Mouse (Mus musculus) hindbrain, embryonic 16.5 days (tissue): ENCODE measurements around the gene Hs1bp3. TPM values are rescaled to one million over a fixed set of nuclear protein-coding genes. Genes with fewer than 3 reads are reported as not detected.
A peak's percentile ranks its signal among the peaks of the same experiment; 100 is the strongest.

Experiments used
- ATAC-seq: fragments of 200-750 bp; cut with Nextera tagmentation; 2 replicates; pipeline ENCODE4 v1.8.0; 2017; ENCODE audit warnings: moderate TSS enrichment, moderate library complexity
- H3K27ac ChIP-seq: fragments of 300-500 bp; sonication (generic); 2 replicates; pipeline ENCODE4 v1.5.1; 2014; ENCODE audit warnings: low read depth, mild to moderate bottlenecking, control low read depth, low read length, moderate library complexity
- H3K27me3 ChIP-seq: fragments of 300-500 bp; sonication (generic); replicated peaks from 2 replicates; pipeline ENCODE4 v1.6.1; 2014; ENCODE audit warnings: low read length; ENCODE audit not compliant: control insufficient read depth, insufficient read depth
- H3K36me3 ChIP-seq: fragments of 300-500 bp; sonication (generic); 2 replicates; pipeline ENCODE4 v1.6.1; 2014; ENCODE audit warnings: mild to moderate bottlenecking, low read length, moderate library complexity, mixed read lengths; ENCODE audit not compliant: control insufficient read depth, insufficient read depth
- H3K4me1 ChIP-seq: fragments of 300-500 bp; sonication (generic); 2 replicates; pipeline ENCODE4 v1.6.1; 2014; ENCODE audit warnings: low read depth, low read length; ENCODE audit not compliant: control insufficient read depth, insufficient read depth
- H3K4me2 ChIP-seq: fragments of 300-500 bp; sonication (generic); 2 replicates; pipeline ENCODE4 v1.6.1; 2014; ENCODE audit warnings: mild to moderate bottlenecking, low read length, control low read depth, moderate library complexity
- H3K4me3 ChIP-seq: fragments of 300-500 bp; sonication (generic); 2 replicates; pipeline ENCODE4 v1.5.1; 2014; ENCODE audit warnings: mild to moderate bottlenecking, low read length, control low read depth, moderate library complexity
- H3K9ac ChIP-seq: fragments of 300-500 bp; sonication (generic); 2 replicates; pipeline ENCODE4 v1.6.1; 2014; ENCODE audit warnings: low read depth, mild to moderate bottlenecking, control low read depth, low read length, moderate library complexity
- H3K9me3 ChIP-seq: fragments of 300-500 bp; sonication (generic); 2 replicates; pipeline ENCODE4 v1.6.1; 2014; ENCODE audit warnings: mild to moderate bottlenecking, low read length, moderate library complexity; ENCODE audit not compliant: control insufficient read depth
- WGBS: fragments of 180-500 bp; shearing (Covaris S2); extraction: QIAGEN DNeasy Blood & Tissue Kit; methylation state at CpG from one replicate; pipeline ENCODE4 v1.1.7; 2014; 5-methylcytosine and 5-hydroxymethylcytosine counted together
- polyA plus RNA-seq: library from polyadenylated mRNA; unstranded; fragments of >200 nt; fragmentation: Nextera tagmentation; extraction: Ambion mirVana; gene quantifications from 2 replicates; pipeline ENCODE4 v1.2.1, GENCODE M21; 2015

The Hs1bp3 gene
- polyA plus RNA-seq = 10.1 and 10.6 TPM in 2 replicates

DNA sequence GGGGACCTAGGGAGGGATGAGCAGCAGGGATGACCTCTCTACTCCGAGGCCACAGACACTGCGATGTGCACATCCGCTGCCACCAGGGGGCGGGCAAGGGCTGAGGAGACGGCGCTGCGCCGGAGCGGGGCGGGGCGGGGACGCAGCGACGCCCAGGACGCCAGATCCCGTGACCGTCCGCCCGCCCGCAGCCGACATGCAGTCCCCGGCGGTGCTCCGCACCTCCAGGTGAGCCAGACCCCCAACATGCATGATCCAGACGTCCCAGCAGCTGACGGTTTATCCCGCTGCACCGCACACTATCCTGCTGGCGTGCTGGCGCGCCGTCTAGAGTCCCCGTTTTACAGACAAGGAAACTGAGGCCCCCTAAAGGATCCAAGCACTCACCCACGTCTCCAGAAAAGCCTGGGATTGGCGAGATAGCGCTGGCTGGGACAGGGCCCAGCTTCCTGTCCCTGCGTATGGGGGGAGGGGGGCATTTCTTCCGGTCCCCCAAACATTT is at the start of gene Hs1bp3:
Hs1bp3 (plus strand) TSS at position 163 of the 502 bp plus-strand sequence.
- peak within 1 kb of the TSS; percentile 68 for H3K4me3 ChIP-seq
- H3K36me3 ChIP-seq = no peaks in the 10 kb centered on the region
- H3K4me1 ChIP-seq = peaks cover 14% of the 10 kb centered on the region
- ATAC-seq = peak; percentile 88
- peaks cover 8% of the 10 kb centered on the region; the same call in 1 of the 2 replicates for H3K27me3 ChIP-seq
- H3K9ac ChIP-seq = peak within 1 kb of the TSS; percentile 76
- peak within 1 kb of the TSS; percentile 81 for H3K4me2 ChIP-seq
- H3K27ac ChIP-seq = no peak within 1 kb of the TSS
- no peaks in the 10 kb centered on the region for H3K9me3 ChIP-seq
- WGBS = under 1% methylated on average over 36 of the region's 38 CpGs

- Histone ChIP-seq H3K36me3 (no peaks in the 10 kb centered on the region), H3K4me2 (no peak overlapping the region), H3K4me1 (no peaks in the 10 kb centered on the region), H3K27ac (no peak overlapping the region), H3K9ac (no peak overlapping the region), H3K27me3 (no peaks in the 10 kb centered on the region), H3K9me3 (no peaks in the 10 kb centered on the region), H3K4me3 (no peak overlapping the region)
- WGBS = 93% methylated on average over 7 of the region's 7 CpGs
- no peak for ATAC-seq
These were observed 46.9 kb upstream of the Hs1bp3 start for GRCm38 (mm10) chr12:8266311-8266710.

- Histone ChIP-seq H3K36me3 (no peaks in the 10 kb centered on the region), H3K4me2 (no peak overlapping the region), H3K4me1 (no peaks in the 10 kb centered on the region), H3K27me3 (no peaks in the 10 kb centered on the region), H3K27ac (no peak overlapping the region), H3K9me3 (no peaks in the 10 kb centered on the region), H3K9ac (no peak overlapping the region), H3K4me3 (no peak overlapping the region)
- WGBS = 97% methylated on average over 11 of the region's 11 CpGs
- no peak for ATAC-seq
These were observed 43.6 kb upstream of the Hs1bp3 start for GRCm38 (mm10) chr12:8269627-8270026.

DNA sequence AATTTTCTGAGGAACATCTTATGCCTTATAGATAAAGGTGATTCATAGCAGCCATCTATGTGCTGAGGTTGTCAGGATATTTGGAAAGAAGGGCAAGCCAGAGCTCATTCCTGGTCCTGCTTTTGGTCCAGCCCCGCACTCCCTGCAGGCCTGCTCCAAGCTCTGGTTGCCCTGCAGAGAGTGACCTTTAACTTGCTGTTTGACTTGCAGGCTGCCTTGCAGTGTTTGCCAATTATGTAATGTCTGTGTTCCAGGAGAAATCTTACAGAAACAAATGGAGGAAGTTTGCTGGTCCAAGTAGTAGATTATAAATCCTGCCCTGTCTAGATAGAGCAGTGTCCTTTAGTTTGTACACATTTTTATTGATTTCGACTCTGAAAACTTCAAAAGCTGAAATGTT is 41.8 kb upstream of the Hs1bp3 start:
- Histone ChIP-seq H3K27me3 (no peaks in the 10 kb centered on the region), H3K4me2 (no peak overlapping the region), H3K4me1 (no peaks in the 10 kb centered on the region), H3K4me3 (no peak overlapping the region), H3K9ac (no peak overlapping the region), H3K27ac (no peak overlapping the region), H3K9me3 (no peaks in the 10 kb centered on the region), H3K36me3 (no peaks in the 10 kb centered on the region)
- no peak for ATAC-seq
- 100% methylated on average over 2 of the region's 2 CpGs for WGBS

DNA sequence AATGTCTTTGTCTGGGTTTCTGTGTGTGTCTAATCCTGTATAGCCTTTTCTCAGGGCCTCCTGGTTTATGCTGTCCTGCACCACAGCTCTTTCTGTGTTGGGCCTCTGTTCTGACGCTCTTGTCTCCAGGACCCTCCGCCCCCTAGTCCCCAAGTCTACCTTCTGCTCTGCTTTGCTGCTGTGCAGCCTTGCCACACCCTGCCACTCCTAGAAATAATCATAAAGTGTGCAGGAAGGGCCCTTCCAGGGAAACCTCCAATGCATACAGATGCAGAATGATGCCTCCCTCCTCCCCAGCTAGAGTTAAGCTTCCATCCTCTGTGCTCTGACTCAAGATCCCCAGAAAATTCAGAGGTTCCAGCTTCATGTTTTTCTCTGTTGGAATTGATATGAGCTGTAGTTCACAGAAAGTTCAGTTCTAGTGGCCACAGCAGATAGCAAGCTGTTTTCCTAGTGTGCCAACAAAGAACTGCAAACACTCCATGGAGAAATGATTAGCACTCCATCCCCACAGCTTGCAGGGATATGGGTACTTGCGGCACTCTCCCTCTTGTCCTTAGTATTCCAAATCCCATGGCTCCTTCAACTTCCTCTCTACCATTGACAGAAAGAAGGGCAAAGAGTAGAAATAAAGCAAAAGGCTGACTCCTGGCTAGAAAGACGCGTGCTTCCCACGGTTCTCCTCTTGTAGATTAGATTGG is 39.6 kb upstream of the Hs1bp3 start:
- no peaks in the 10 kb centered on the region for H3K27me3 ChIP-seq
- no peak overlapping the region for H3K4me2 ChIP-seq
- H3K27ac ChIP-seq = no peak overlapping the region
- WGBS = 94% methylated on average over 6 of the region's 6 CpGs
- H3K9me3 ChIP-seq = no peaks in the 10 kb centered on the region
- no peak for ATAC-seq
- H3K36me3 ChIP-seq = no peaks in the 10 kb centered on the region
- no peak overlapping the region for H3K9ac ChIP-seq
- H3K4me1 ChIP-seq = no peaks in the 10 kb centered on the region
- no peak overlapping the region for H3K4me3 ChIP-seq

GRCm38 (mm10) chr12:8275424-8275823 is 37.8 kb upstream of the Hs1bp3 start:
- H3K27me3 ChIP-seq = no peaks in the 10 kb centered on the region
- no peak for ATAC-seq
- 91% methylated on average over 4 of the region's 4 CpGs for WGBS
- no peaks in the 10 kb centered on the region for H3K9me3 ChIP-seq
- H3K27ac ChIP-seq = no peak overlapping the region
- H3K4me1 ChIP-seq = no peaks in the 10 kb centered on the region
- H3K36me3 ChIP-seq = no peaks in the 10 kb centered on the region
- H3K4me2 ChIP-seq = no peak overlapping the region
- H3K9ac ChIP-seq = no peak overlapping the region
- H3K4me3 ChIP-seq = no peak overlapping the region

- H3K9ac ChIP-seq = no peak overlapping the region
- no peak for ATAC-seq
- WGBS = 77% methylated on average over 15 of the region's 15 CpGs
These were observed 31.8 kb upstream of the Hs1bp3 start for GRCm38 (mm10) chr12:8281225-8282017.

GRCm38 (mm10) chr12:8287970-8288369 is 25.3 kb upstream of the Hs1bp3 start:
- Histone ChIP-seq H3K4me2 (no peak overlapping the region), H3K27ac (no peak overlapping the region), H3K36me3 (no peaks in the 10 kb centered on the region), H3K9me3 (no peaks in the 10 kb centered on the region), H3K27me3 (no peaks in the 10 kb centered on the region), H3K4me1 (peaks cover 7% of the 10 kb centered on the region), H3K4me3 (no peak overlapping the region), H3K9ac (no peak overlapping the region)
- WGBS = 66% methylated on average over 3 of the region's 3 CpGs
- no peak for ATAC-seq

More at GRCm38 (mm10) chr12:8281225-8282017, 31.8 kb upstream of the Hs1bp3 start:
- H3K9me3 ChIP-seq = no peaks in the 10 kb centered on the region
- H3K27ac ChIP-seq = no peak overlapping the region
- no peak overlapping the region for H3K4me2 ChIP-seq
- no peaks in the 10 kb centered on the region for H3K36me3 ChIP-seq
- no peaks in the 10 kb centered on the region for H3K27me3 ChIP-seq
- H3K4me3 ChIP-seq = no peak overlapping the region
- H3K4me1 ChIP-seq = no peaks in the 10 kb centered on the region

DNA sequence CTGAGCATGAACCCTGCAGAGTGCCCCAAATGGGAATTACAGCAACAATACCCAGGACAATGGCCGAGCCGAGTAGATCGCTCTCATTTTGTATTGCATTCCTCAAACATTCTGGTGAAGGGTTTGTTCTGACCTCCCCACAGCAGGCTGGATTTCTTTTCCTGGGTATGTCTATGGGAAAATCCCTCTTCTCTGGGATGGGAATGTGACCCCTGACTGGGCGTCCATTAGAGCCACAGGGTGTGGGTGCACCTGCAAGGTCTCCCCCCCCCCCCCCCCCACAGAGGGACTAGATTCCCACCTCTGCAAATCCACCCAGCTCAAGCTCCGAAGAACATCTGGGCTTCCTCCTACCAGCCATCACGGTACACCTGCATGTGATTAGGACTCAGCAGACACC is 24.1 kb upstream of the Hs1bp3 start:
- no peak overlapping the region for H3K4me2 ChIP-seq
- H3K27me3 ChIP-seq = no peaks in the 10 kb centered on the region
- H3K9ac ChIP-seq = no peak overlapping the region
- H3K27ac ChIP-seq = no peak overlapping the region
- H3K4me3 ChIP-seq = no peak overlapping the region
- ATAC-seq = no peak
- WGBS = 86% methylated on average over 6 of the region's 6 CpGs
- no peaks in the 10 kb centered on the region for H3K36me3 ChIP-seq
- H3K4me1 ChIP-seq = peaks cover 7% of the 10 kb centered on the region
- no peaks in the 10 kb centered on the region for H3K9me3 ChIP-seq
